Mouse (Mus musculus): ENCODE measurements around the gene Pakap. TPM values are rescaled to one million over a fixed set of nuclear protein-coding genes. Genes with fewer than 3 reads are reported as not detected.

The Pakap gene
- total RNA-seq, 2 experiments from 2014 or later: 37.4 to 44.3 TPM

- no peak for DNase-seq (ENCODE audit: low spot score)
- intact Hi-C loops (cut with DNase I): no loop called here
These were observed 346.5 kb downstream of the Pakap start for GRCm38 (mm10) chr4:57914193-57915190.

GRCm38 (mm10) chr4:57915216-57915965, 347.4 kb downstream of the Pakap start:
- intact Hi-C loops (cut with DNase I): no loop called here
- no peak for DNase-seq (ENCODE audit: low spot score)

GRCm38 (mm10) chr4:57916201-57916661, 348.3 kb downstream of the Pakap start, which contains the start of gene D630039A03Rik:
Gene D630039A03Rik, minus strand, starts transcription at chr4:57916297.
- no peak for DNase-seq (ENCODE audit: low spot score)
- intact Hi-C loops (cut with DNase I): no loop called here

- intact Hi-C loops (cut with DNase I): no loop called here
- DNase-seq (ENCODE audit: low spot score): no peak
These were observed 348.7 kb downstream of the Pakap start for GRCm38 (mm10) chr4:57916711-57917110.

- intact Hi-C loops (cut with DNase I): no loop called here
These were observed 351.8 kb downstream of the Pakap start for GRCm38 (mm10) chr4:57919494-57920423.

GRCm38 (mm10) chr4:57920522-57920921, 352.5 kb downstream of the Pakap start:
- no peak for DNase-seq (ENCODE audit: low spot score)
- intact Hi-C loops (cut with DNase I): no loop called here

More at GRCm38 (mm10) chr4:57919494-57920423, 351.8 kb downstream of the Pakap start:
- DNase-seq (ENCODE audit: low spot score): no peak

- no peak for DNase-seq (ENCODE audit: low spot score)
- intact Hi-C loops (cut with DNase I): no loop called here
These were observed 354.2 kb downstream of the Pakap start for GRCm38 (mm10) chr4:57922171-57922570.

- DNase-seq (ENCODE audit: low spot score): no peak
- intact Hi-C loops (cut with DNase I): loop anchor here (5.0 kb wide), 1 partner anchor 328 kb away; no protein-coding TSS in a partner anchor
These were observed 356.6 kb downstream of the Pakap start for GRCm38 (mm10) chr4:57924556-57925071.

- intact Hi-C loops (cut with DNase I): loop anchor here (2.0 to 5.0 kb wide), 2 partner anchors 25 to 325 kb away; no protein-coding TSS in a partner anchor
These were observed 359.7 kb downstream of the Pakap start for GRCm38 (mm10) chr4:57927464-57928205.

GRCm38 (mm10) chr4:57930559-57931170, 362.7 kb downstream of the Pakap start:
- DNase-seq (ENCODE audit: low spot score): no peak
- intact Hi-C loops (cut with DNase I): no loop called here

More at GRCm38 (mm10) chr4:57927464-57928205, 359.7 kb downstream of the Pakap start:
- DNase-seq (ENCODE audit: low spot score): no peak

GRCm38 (mm10) chr4:57934181-57934580, 366.2 kb downstream of the Pakap start:
- intact Hi-C loops (cut with DNase I): no loop called here
- DNase-seq (ENCODE audit: low spot score): no peak

- DNase-seq (ENCODE audit: low spot score): no peak
- intact Hi-C loops (cut with DNase I): no loop called here
These were observed 369.3 kb downstream of the Pakap start for GRCm38 (mm10) chr4:57937292-57937691.

GRCm38 (mm10) chr4:57940631-57941030, 372.7 kb downstream of the Pakap start:
- no peak for DNase-seq (ENCODE audit: low spot score)
- intact Hi-C loops (cut with DNase I): no loop called here

GRCm38 (mm10) chr4:57942892-57943291, 374.9 kb downstream of the Pakap start:
- intact Hi-C loops (cut with DNase I): no loop called here

More at GRCm38 (mm10) chr4:57942892-57943291, 374.9 kb downstream of the Pakap start:
- no peak for DNase-seq (ENCODE audit: low spot score)
